Comparison of ENCODE assay signal across 8 mouse cellular contexts in the genomic region with DNA sequence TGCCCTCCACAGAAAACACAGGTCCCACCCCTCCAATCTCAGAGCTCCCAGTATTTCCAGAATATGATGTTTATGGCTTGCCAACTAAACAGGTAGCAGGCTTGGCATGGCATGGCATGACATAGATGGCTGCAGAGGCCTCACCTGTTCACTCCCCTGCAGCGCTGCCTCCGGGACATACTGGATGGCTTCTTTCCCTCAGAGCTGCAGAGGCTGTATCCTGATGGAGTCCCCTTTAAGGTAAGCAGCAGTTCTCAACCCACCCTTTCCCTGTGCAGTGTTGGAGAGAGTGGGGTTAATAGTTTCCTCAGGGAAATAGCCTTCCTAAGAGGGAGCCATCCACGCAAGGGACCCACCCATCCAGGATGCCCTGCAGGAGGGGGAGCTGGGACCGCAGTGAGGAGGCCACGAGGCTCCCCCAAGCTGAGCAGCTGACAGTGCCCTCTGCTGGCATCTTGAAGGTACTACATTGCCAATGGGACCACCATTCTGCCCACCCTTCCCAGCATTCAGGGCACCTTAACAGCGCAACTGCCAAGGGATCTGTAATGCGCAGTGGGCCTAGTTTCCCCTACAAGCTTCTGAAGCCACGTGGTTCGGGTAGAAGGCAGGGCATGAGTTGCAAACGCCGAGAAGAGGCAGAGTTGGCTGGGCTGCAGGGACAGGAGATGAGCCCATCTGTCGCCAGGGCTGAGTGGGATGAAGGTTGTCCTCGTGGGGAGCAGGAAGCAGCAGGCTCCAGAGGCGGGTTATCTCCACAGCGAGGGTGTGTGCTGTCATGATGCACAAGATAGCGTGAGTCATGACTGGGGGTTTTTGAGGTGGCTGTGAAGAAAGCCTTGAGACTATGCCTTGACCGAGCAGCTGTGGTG. TPM values are rescaled to one million over a fixed set of nuclear protein-coding genes. Genes with fewer than 3 reads are reported as not detected.
A peak's percentile ranks its signal among the peaks of the same experiment; 100 is the strongest.
DNase-seq lines count a peak whose midpoint lies in the region; ATAC-seq and TF ChIP-seq lines count a peak whose summit lies in the region.

No protein-coding gene starts in this region.

- WGBS in forebrain, embryonic 11.5 days, result 24% methylated on average over 17 of the region's 17 CpGs
- WGBS in forebrain, embryonic 12.5 days, result 28% methylated on average over 17 of the region's 17 CpGs
- 22% methylated on average over 17 of the region's 17 CpGs for WGBS in stomach, postnatal 0 days

- ATAC-seq in forebrain, embryonic 11.5 days (replicated peaks; ENCODE audit: low FRiP score), result no peak
- no peak for ATAC-seq in forebrain, embryonic 12.5 days (ENCODE audit: low FRiP score)
- ATAC-seq in stomach, postnatal 0 days (ENCODE audit: low FRiP score, low TSS enrichment), result no peak

- no peak for TF ChIP-seq EP300 in stomach, postnatal 0 days (optimal IDR thresholded peaks at IDR 0.05)

- intact Hi-C loops in heart, postnatal 10 days (cut with DNase I), result loop anchor here (1.0 kb wide), 2 partner anchors 32 to 88 kb away; no protein-coding TSS in a partner anchor

- no peak overlapping the region for H3K4me2 ChIP-seq in forebrain, embryonic 11.5 days (ENCODE audit: low read depth, low read length, severe bottlenecking)
- H3K4me2 ChIP-seq in forebrain, embryonic 12.5 days, result no peak overlapping the region
- no peak overlapping the region for H3K4me2 ChIP-seq in stomach, postnatal 0 days (replicated peaks; ENCODE audit: low read depth)

- peak; percentile 93 for TF ChIP-seq CTCF in stomach, postnatal 0 days (IDR thresholded peaks at IDR 0.05; ENCODE audit: low read depth)

- no peaks in the 10 kb centered on the region for H3K9me3 ChIP-seq in forebrain, embryonic 11.5 days (ENCODE audit: control insufficient read depth, low read length)
- H3K9me3 ChIP-seq in forebrain, embryonic 12.5 days, result no peaks in the 10 kb centered on the region
- H3K9me3 ChIP-seq in stomach, postnatal 0 days (ENCODE audit: control insufficient read depth, low read length), result no peaks in the 10 kb centered on the region

- no peak overlapping the region for H3K9ac ChIP-seq in forebrain, embryonic 11.5 days (ENCODE audit: low read length)
- H3K9ac ChIP-seq in forebrain, embryonic 12.5 days, result no peak overlapping the region
- H3K9ac ChIP-seq in stomach, postnatal 0 days (ENCODE audit: low read length), result no peak overlapping the region

- no peak overlapping the region for H3K4me3 ChIP-seq in forebrain, embryonic 11.5 days (ENCODE audit: low read depth, low read length)
- H3K4me3 ChIP-seq in forebrain, embryonic 12.5 days (replicated peaks), result no peak overlapping the region
- H3K4me3 ChIP-seq in stomach, postnatal 0 days (ENCODE audit: low read depth, low read length), result no peak overlapping the region

- H3K36me3 ChIP-seq in forebrain, embryonic 11.5 days (ENCODE audit: control insufficient read depth, insufficient read depth, low read length), result no peaks in the 10 kb centered on the region
- no peaks in the 10 kb centered on the region for H3K36me3 ChIP-seq in forebrain, embryonic 12.5 days (replicated peaks)
- H3K36me3 ChIP-seq in stomach, postnatal 0 days (ENCODE audit: control insufficient read depth, insufficient read depth, low read length), result no peaks in the 10 kb centered on the region

- H3K27ac ChIP-seq in forebrain, embryonic 11.5 days (ENCODE audit: low read depth, low read length), result no peak overlapping the region
- no peak overlapping the region for H3K27ac ChIP-seq in forebrain, embryonic 12.5 days
- no peak overlapping the region for H3K27ac ChIP-seq in stomach, postnatal 0 days (replicated peaks)

- DNase-seq in forebrain, embryonic 11.5 days (ENCODE audit: low spot score), result peak; percentile 83
- DNase-seq in Muller cell, postnatal 12 days (ENCODE audit: inconsistent ontology term), result peak; percentile 32
- DNase-seq in embryo, embryonic 10 days (ENCODE audit: low spot score), result peak; percentile 82
- peak; percentile 46 to 58 for DNase-seq in heart, postnatal 10 days
- DNase-seq in left cerebral cortex, adult 9 months (ENCODE audit: low spot score in 2 of 2), result peak; percentile 86 to 93
- DNase-seq in mesoderm, embryonic 11.5 days (ENCODE audit: low read depth, low spot score), result peak; percentile 75
- DNase-seq in stomach, postnatal 0 days (ENCODE audit: low spot score), result no peak

- H3K27me3 ChIP-seq in forebrain, embryonic 11.5 days (ENCODE audit: control insufficient read depth, insufficient read depth, low read length), result no peaks in the 10 kb centered on the region
- 0 out of 2 replicates have a peak, but pooled peaks cover 3% of the 10 kb centered on the region for H3K27me3 ChIP-seq in forebrain, embryonic 12.5 days
- no peaks in the 10 kb centered on the region for H3K27me3 ChIP-seq in stomach, postnatal 0 days (ENCODE audit: control insufficient read depth, insufficient read depth, low read length)

- H3K4me1 ChIP-seq in forebrain, embryonic 11.5 days (replicated peaks; ENCODE audit: control insufficient read depth, insufficient read depth, low read length), result peaks cover 6% of the 10 kb centered on the region; the same call in 1 of the 2 replicates
- H3K4me1 ChIP-seq in forebrain, embryonic 12.5 days, result peaks cover 26% of the 10 kb centered on the region
- no peaks in the 10 kb centered on the region for H3K4me1 ChIP-seq in stomach, postnatal 0 days (replicated peaks; ENCODE audit: control insufficient read depth, insufficient read depth)

RNA-seq across cellular contexts. Expression of a gene that starts 4.7 kb away (rescaled TPM):
- 264 and 278 TPM in 2 replicates for polyA plus RNA-seq in forebrain, embryonic 11.5 days (2014; fragmentation: Nextera tagmentation; extraction: Ambion mirVana)
- 257 and 272 TPM in 2 replicates for polyA plus RNA-seq in forebrain, embryonic 12.5 days (2016; fragmentation: Nextera tagmentation; extraction: Ambion mirVana)
- 10 to 100 TPM; 69.9 to 74.6 TPM for total RNA-seq in heart, postnatal 10 days (2021)
- 522 and 533 TPM in 2 replicates for polyA plus RNA-seq in stomach, postnatal 0 days (2015; fragmentation: Nextera tagmentation; extraction: Ambion mirVana)

RNA-seq across cellular contexts. Expression of a gene that starts 21.5 kb away (rescaled TPM):
- polyA plus RNA-seq in forebrain, embryonic 11.5 days (2014; fragmentation: Nextera tagmentation; extraction: Ambion mirVana), result 6.6 and 7.0 TPM in 2 replicates
- 5.8 and 7.9 TPM in 2 replicates for polyA plus RNA-seq in forebrain, embryonic 12.5 days (2016; fragmentation: Nextera tagmentation; extraction: Ambion mirVana)
- 1 to 10 TPM; 2.0 to 2.3 TPM for total RNA-seq in heart, postnatal 10 days (2021)
- polyA plus RNA-seq in stomach, postnatal 0 days (2015; fragmentation: Nextera tagmentation; extraction: Ambion mirVana), result 1.3 TPM in 2 replicates

RNA-seq across cellular contexts. Expression of a gene that starts 29.0 kb away (rescaled TPM):
- 2.5 and 2.6 TPM in 2 replicates for polyA plus RNA-seq in forebrain, embryonic 11.5 days (2014; fragmentation: Nextera tagmentation; extraction: Ambion mirVana)
- 3.8 and 3.9 TPM in 2 replicates for polyA plus RNA-seq in forebrain, embryonic 12.5 days (2016; fragmentation: Nextera tagmentation; extraction: Ambion mirVana)
- 1 to 10 TPM; 3.4 to 6.5 TPM for total RNA-seq in heart, postnatal 10 days (2021)
- 18.0 and 20.3 TPM in 2 replicates for polyA plus RNA-seq in stomach, postnatal 0 days (2015; fragmentation: Nextera tagmentation; extraction: Ambion mirVana)
